Mouse (Mus musculus) limb, embryonic 15.5 days (tissue): ENCODE measurements at regions not wholly inside any gene's neighbourhood (a gene's known extent, or its start where the extent isn't known, plus 50 kb on each side); places are given as distances from the start of the nearest gene placed in this dataset.

ENCODE experiments used
- ATAC-seq: fragments of 200-750 bp; cut with Nextera tagmentation; 2 replicates; pipeline ENCODE4 v1.8.0; 2017; ENCODE audit warnings: low read depth, moderate TSS enrichment; ENCODE audit not compliant: insufficient number of reproducible peaks, low FRiP score, low TSS enrichment
- H3K27ac ChIP-seq: fragments of 300-500 bp; sonication (generic); 2 replicates; pipeline ENCODE4 v1.5.1; 2015; ENCODE audit warnings: moderate library complexity, mild to moderate bottlenecking, inconsistent platforms
- H3K27me3 ChIP-seq: fragments of 300-500 bp; sonication (generic); 2 replicates; pipeline ENCODE4 v1.6.1; 2015; ENCODE audit warnings: inconsistent platforms
- H3K36me3 ChIP-seq: fragments of 300-500 bp; sonication (generic); 2 replicates; pipeline ENCODE4 v1.6.1; 2015; ENCODE audit warnings: inconsistent platforms
- H3K4me1 ChIP-seq: fragments of 300-500 bp; sonication (generic); 2 replicates; pipeline ENCODE4 v1.6.1; 2015; ENCODE audit warnings: inconsistent platforms
- H3K4me2 ChIP-seq: fragments of 300-500 bp; sonication (generic); 2 replicates; pipeline ENCODE4 v1.6.1; 2015; ENCODE audit warnings: mild to moderate bottlenecking, inconsistent platforms
- H3K4me3 ChIP-seq: fragments of 300-500 bp; sonication (generic); 2 replicates; pipeline ENCODE4 v1.5.1; 2015; ENCODE audit warnings: mild to moderate bottlenecking, inconsistent platforms
- H3K9ac ChIP-seq: fragments of 300-500 bp; sonication (generic); 2 replicates; pipeline ENCODE4 v1.6.1; 2015; ENCODE audit warnings: inconsistent platforms
- H3K9me3 ChIP-seq: fragments of 300-500 bp; sonication (generic); 2 replicates; pipeline ENCODE4 v1.6.1; 2016; ENCODE audit warnings: inconsistent platforms
- WGBS: fragments of 180-500 bp; shearing (Covaris S2); methylation state at CpG from one replicate; pipeline ENCODE4 v1.1.7; 2015; 5-methylcytosine and 5-hydroxymethylcytosine counted together

GRCm38 (mm10) chr12:47466740-47467139, 648.0 kb upstream of the Nova1 start:
- WGBS, result 79% methylated on average over 1 of the region's 1 CpGs
- no peaks in the 10 kb centered on the region for H3K4me1 ChIP-seq
- H3K27ac ChIP-seq, result no peak overlapping the region
- no peak overlapping the region for H3K4me2 ChIP-seq
- no peak overlapping the region for H3K9ac ChIP-seq
- H3K9me3 ChIP-seq, result no peaks in the 10 kb centered on the region
- H3K4me3 ChIP-seq, result no peak overlapping the region
- H3K27me3 ChIP-seq, result no peaks in the 10 kb centered on the region
- no peaks in the 10 kb centered on the region for H3K36me3 ChIP-seq
- no peak for ATAC-seq

GRCm38 (mm10) chr12:47465924-47466323, 647.2 kb upstream of the Nova1 start:
- WGBS, result 59% methylated on average over 5 of the region's 5 CpGs
- Histone ChIP-seq H3K9ac (no peak overlapping the region), H3K4me1 (no peaks in the 10 kb centered on the region), H3K36me3 (no peaks in the 10 kb centered on the region), H3K27ac (no peak overlapping the region), H3K4me3 (no peak overlapping the region), H3K27me3 (no peaks in the 10 kb centered on the region), H3K4me2 (no peak overlapping the region), H3K9me3 (no peaks in the 10 kb centered on the region)
- no peak for ATAC-seq

- H3K9ac ChIP-seq, result no peak overlapping the region
- 49% methylated on average over 1 of the region's 1 CpGs for WGBS
- no peaks in the 10 kb centered on the region for H3K9me3 ChIP-seq
- H3K4me2 ChIP-seq, result no peak overlapping the region
- H3K4me1 ChIP-seq, result no peaks in the 10 kb centered on the region
- no peak overlapping the region for H3K4me3 ChIP-seq
- no peaks in the 10 kb centered on the region for H3K36me3 ChIP-seq
- ATAC-seq, result no peak
- H3K27ac ChIP-seq, result no peak overlapping the region
- H3K27me3 ChIP-seq, result no peaks in the 10 kb centered on the region
Observed at GRCm38 (mm10) chr12:47431669-47432068, 612.9 kb upstream of the Nova1 start.

GRCm38 (mm10) chr12:47412251-47412650, 593.5 kb upstream of the Nova1 start:
- no peak overlapping the region for H3K27ac ChIP-seq
- WGBS, result 77% methylated on average over 4 of the region's 4 CpGs
- no peak for ATAC-seq
- H3K4me2 ChIP-seq, result no peak overlapping the region
- no peak overlapping the region for H3K4me3 ChIP-seq
- H3K9ac ChIP-seq, result no peak overlapping the region
- no peaks in the 10 kb centered on the region for H3K4me1 ChIP-seq
- no peaks in the 10 kb centered on the region for H3K36me3 ChIP-seq
- no peaks in the 10 kb centered on the region for H3K9me3 ChIP-seq
- no peaks in the 10 kb centered on the region for H3K27me3 ChIP-seq

- Histone ChIP-seq H3K4me1 (no peaks in the 10 kb centered on the region), H3K9ac (no peak overlapping the region), H3K4me3 (no peak overlapping the region), H3K27me3 (no peaks in the 10 kb centered on the region), H3K9me3 (no peaks in the 10 kb centered on the region), H3K27ac (no peak overlapping the region), H3K4me2 (no peak overlapping the region), H3K36me3 (no peaks in the 10 kb centered on the region)
- WGBS, result 73% methylated on average over 2 of the region's 2 CpGs
- no peak for ATAC-seq
Observed at GRCm38 (mm10) chr12:47406563-47406962, 587.8 kb upstream of the Nova1 start.

- H3K9ac ChIP-seq, result no peak overlapping the region
- H3K9me3 ChIP-seq, result no peaks in the 10 kb centered on the region
- H3K27ac ChIP-seq, result no peak overlapping the region
- no peaks in the 10 kb centered on the region for H3K36me3 ChIP-seq
- ATAC-seq, result no peak
- WGBS, result 86% methylated on average over 2 of the region's 2 CpGs
- H3K4me1 ChIP-seq, result no peaks in the 10 kb centered on the region
- H3K4me2 ChIP-seq, result no peak overlapping the region
- H3K4me3 ChIP-seq, result no peak overlapping the region
- no peaks in the 10 kb centered on the region for H3K27me3 ChIP-seq
Observed at GRCm38 (mm10) chr12:47406131-47406530, 587.4 kb upstream of the Nova1 start.

- Histone ChIP-seq H3K9ac (no peak overlapping the region), H3K36me3 (no peaks in the 10 kb centered on the region), H3K4me1 (no peaks in the 10 kb centered on the region), H3K4me2 (no peak overlapping the region), H3K9me3 (no peaks in the 10 kb centered on the region), H3K4me3 (no peak overlapping the region), H3K27ac (no peak overlapping the region), H3K27me3 (no peaks in the 10 kb centered on the region)
- ATAC-seq, result no peak
- 80% methylated on average over 1 of the region's 1 CpGs for WGBS
Observed at GRCm38 (mm10) chr12:47383225-47383624, 564.5 kb upstream of the Nova1 start.

- Histone ChIP-seq H3K4me3 (no peak overlapping the region), H3K9me3 (no peaks in the 10 kb centered on the region), H3K36me3 (no peaks in the 10 kb centered on the region), H3K4me2 (no peak overlapping the region), H3K27ac (no peak overlapping the region), H3K9ac (no peak overlapping the region), H3K27me3 (no peaks in the 10 kb centered on the region), H3K4me1 (no peaks in the 10 kb centered on the region)
- WGBS, result 54% methylated on average over 2 of the region's 2 CpGs
- ATAC-seq, result no peak
Observed at GRCm38 (mm10) chr12:47353269-47353668, 534.5 kb upstream of the Nova1 start.

GRCm38 (mm10) chr12:47351229-47351628, 532.5 kb upstream of the Nova1 start:
- Histone ChIP-seq H3K4me2 (no peak overlapping the region), H3K27ac (no peak overlapping the region), H3K4me3 (no peak overlapping the region), H3K36me3 (no peaks in the 10 kb centered on the region), H3K9me3 (no peaks in the 10 kb centered on the region), H3K27me3 (no peaks in the 10 kb centered on the region), H3K9ac (no peak overlapping the region), H3K4me1 (no peaks in the 10 kb centered on the region)
- no peak for ATAC-seq
- WGBS, result 94% methylated on average over 1 of the region's 1 CpGs

GRCm38 (mm10) chr12:47313413-47313812, 494.7 kb upstream of the Nova1 start:
- Histone ChIP-seq H3K9ac (no peak overlapping the region), H3K4me2 (no peak overlapping the region), H3K27ac (no peak overlapping the region), H3K27me3 (no peaks in the 10 kb centered on the region), H3K4me1 (no peaks in the 10 kb centered on the region), H3K36me3 (no peaks in the 10 kb centered on the region), H3K9me3 (no peaks in the 10 kb centered on the region), H3K4me3 (no peak overlapping the region)
- no peak for ATAC-seq
- 16% methylated on average over 2 of the region's 2 CpGs for WGBS

GRCm38 (mm10) chr12:47275904-47276303, 457.2 kb upstream of the Nova1 start:
- H3K4me1 ChIP-seq, result no peaks in the 10 kb centered on the region
- no peak overlapping the region for H3K4me2 ChIP-seq
- no peaks in the 10 kb centered on the region for H3K36me3 ChIP-seq
- no peaks in the 10 kb centered on the region for H3K9me3 ChIP-seq
- WGBS, result 77% methylated on average over 3 of the region's 3 CpGs
- no peak for ATAC-seq
- H3K4me3 ChIP-seq, result no peak overlapping the region
- no peak overlapping the region for H3K9ac ChIP-seq
- H3K27ac ChIP-seq, result no peak overlapping the region
- H3K27me3 ChIP-seq, result no peaks in the 10 kb centered on the region

GRCm38 (mm10) chr12:47272309-47272708, 453.6 kb upstream of the Nova1 start:
- H3K36me3 ChIP-seq, result no peaks in the 10 kb centered on the region
- H3K27me3 ChIP-seq, result no peaks in the 10 kb centered on the region
- 81% methylated on average over 2 of the region's 2 CpGs for WGBS
- H3K4me1 ChIP-seq, result no peaks in the 10 kb centered on the region
- ATAC-seq, result no peak
- H3K9me3 ChIP-seq, result no peaks in the 10 kb centered on the region
- no peak overlapping the region for H3K4me3 ChIP-seq
- H3K27ac ChIP-seq, result no peak overlapping the region
- H3K9ac ChIP-seq, result no peak overlapping the region
- H3K4me2 ChIP-seq, result no peak overlapping the region

- whole genome bisulfite sequencing, result 31% methylated on average over 1 of the region's 1 CpGs
- no peak overlapping the region for H3K9ac ChIP-seq
- H3K36me3 ChIP-seq, result no peaks in the 10 kb centered on the region
- H3K4me1 ChIP-seq, result no peaks in the 10 kb centered on the region
- no peaks in the 10 kb centered on the region for H3K27me3 ChIP-seq
- no peak overlapping the region for H3K4me2 ChIP-seq
- ATAC-seq, result no peak
- H3K9me3 ChIP-seq, result no peaks in the 10 kb centered on the region
- no peak overlapping the region for H3K4me3 ChIP-seq
- no peak overlapping the region for H3K27ac ChIP-seq
Observed at GRCm38 (mm10) chr12:47264118-47264517, 445.4 kb upstream of the Nova1 start.
